Mouse (Mus musculus) embryonic stem cell, embryonic (primary cell): ENCODE results near the gene Fcna.

ENCODE experiments used
- CTCF ChIA-PET, 4 experiments: fragments of 300-600 bp in 2 of 4; fragments of 350-600 bp in 2 of 4; sonication (Branson Sonifier 250); formaldehyde crosslinking; loops; one replicate each; lab custom pipeline; 2022; ENCODE audit warnings: inconsistent platforms in 2 of 4; lab: Charles Lee
- POLR2A ChIA-PET, 4 experiments: fragments of 300-600 bp in 2 of 4; fragments of 350-600 bp in 2 of 4; sonication (Branson Sonifier 250); formaldehyde crosslinking; loops; one replicate each; lab custom pipeline; 2022; ENCODE audit warnings: antibody characterized with exemption in 4 of 4, inconsistent platforms in 1 of 4; lab: Charles Lee

The Fcna gene

GRCm38 (mm10) chr2:25627811-25628210 is at the start of gene Fcna:
TSS of gene Fcna (minus strand) at chr2:25628030.
- ChIA-PET CTCF (interaction anchor here in 3 of 4 experiments (0.5 to 0.9 kb wide), 6 partner anchors 12 to 625 kb away, joined by 3 to 12 read pairs (median 5); no protein-coding TSS in a partner anchor), POLR2A (interaction anchor here in 1 of 4 experiments (1.1 kb wide), 1 partner anchor 25 kb away, joined by 4 read pairs; the partner anchor contains the start of gene Lcn8)

DNA sequence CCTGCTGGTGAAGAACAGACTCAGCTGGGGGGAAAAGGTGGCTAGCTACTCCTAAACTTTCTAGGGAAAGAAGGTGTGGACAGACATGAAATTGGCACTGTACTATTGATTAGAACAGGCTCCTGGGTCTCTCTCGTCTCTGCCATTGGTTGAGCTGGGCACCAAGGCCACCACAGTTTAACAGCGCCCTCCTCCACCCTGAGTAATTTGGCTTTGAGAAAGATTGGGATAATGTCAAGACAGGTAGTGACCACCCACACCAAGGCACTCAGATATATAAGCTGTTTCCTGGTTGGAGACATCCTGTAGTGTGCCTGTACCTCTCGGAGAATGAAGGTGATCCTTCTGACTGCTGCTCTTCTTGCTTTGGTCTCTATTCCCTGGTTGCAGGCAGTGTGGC is 48.7 kb upstream of the Fcna start, which contains the start of gene Lcn6:
Gene Lcn6, plus strand, starts transcription at position 301 of the 400 bp plus-strand sequence.
- CTCF ChIA-PET, result no interaction called here
- POLR2A ChIA-PET, result no interaction called here

DNA sequence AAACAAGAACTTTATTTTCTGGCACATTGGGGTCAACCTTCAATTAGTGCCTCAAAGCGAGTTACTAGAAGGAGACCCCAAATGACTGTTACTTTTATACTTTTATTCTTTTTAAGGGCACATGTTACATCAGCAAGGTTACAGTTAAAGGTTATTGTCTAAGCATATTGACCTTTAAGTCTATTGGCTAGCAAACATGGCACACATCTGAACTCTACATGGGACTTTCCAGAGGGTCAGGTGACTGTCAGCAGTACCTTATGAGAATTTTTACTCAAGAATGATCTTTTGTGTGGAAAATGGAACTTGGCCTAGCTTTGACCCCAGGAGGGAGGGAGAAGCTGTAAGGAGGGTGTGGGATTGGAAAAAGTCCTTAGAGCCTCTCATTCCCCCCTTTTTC is 38.7 kb upstream of the Fcna start:
- POLR2A ChIA-PET, result interaction anchor here in 1 of 4 experiments (0.6 kb wide), 1 partner anchor 116 kb away, joined by 3 read pairs; no protein-coding TSS in a partner anchor
- CTCF ChIA-PET, result interaction anchor here in 1 of 4 experiments (0.6 kb wide), 1 partner anchor 713 kb away, joined by 4 read pairs; no protein-coding TSS in a partner anchor

DNA sequence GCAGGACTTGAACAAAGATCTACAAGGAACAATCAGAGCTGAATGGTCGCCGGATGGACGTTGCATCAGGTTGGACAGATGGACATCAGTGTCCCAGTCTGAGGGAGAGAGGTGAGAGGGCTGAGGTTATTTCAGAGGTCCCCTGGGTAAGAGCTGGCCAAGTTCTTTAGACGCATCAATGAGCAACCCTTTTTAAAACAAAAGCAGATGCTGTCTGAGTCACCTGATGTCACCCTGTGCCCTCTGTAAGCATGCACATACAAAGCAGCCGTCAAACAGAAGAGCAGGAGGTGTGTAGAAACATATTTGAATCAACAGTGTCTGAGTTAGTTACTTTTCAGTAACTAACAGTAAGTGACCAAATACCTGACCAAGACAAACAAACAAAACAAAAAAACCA is 36.3 kb upstream of the Fcna start:
- ChIA-PET CTCF (interaction anchor here in 2 of 4 experiments (0.6 to 2.5 kb wide), 6 partner anchors 30 to 324 kb away, joined by 3 to 5 read pairs (median 4); no protein-coding TSS in a partner anchor), POLR2A (no interaction called here)

- ChIA-PET CTCF (interaction anchor here in 3 of 4 experiments (0.6 to 2.5 kb wide), 8 partner anchors 31 to 324 kb away, joined by 3 to 5 read pairs (median 4); no protein-coding TSS in a partner anchor), POLR2A (no interaction called here)
Observed at GRCm38 (mm10) chr2:25663511-25663910, 35.7 kb upstream of the Fcna start.

GRCm38 (mm10) chr2:25661245-25661970 is 33.6 kb upstream of the Fcna start:
- ChIA-PET POLR2A (no interaction called here), CTCF (interaction anchor here in 1 of 4 experiments (1.1 to 2.5 kb wide), 3 partner anchors 33 to 175 kb away, joined by 3 to 5 read pairs (median 4); no protein-coding TSS in a partner anchor)

DNA sequence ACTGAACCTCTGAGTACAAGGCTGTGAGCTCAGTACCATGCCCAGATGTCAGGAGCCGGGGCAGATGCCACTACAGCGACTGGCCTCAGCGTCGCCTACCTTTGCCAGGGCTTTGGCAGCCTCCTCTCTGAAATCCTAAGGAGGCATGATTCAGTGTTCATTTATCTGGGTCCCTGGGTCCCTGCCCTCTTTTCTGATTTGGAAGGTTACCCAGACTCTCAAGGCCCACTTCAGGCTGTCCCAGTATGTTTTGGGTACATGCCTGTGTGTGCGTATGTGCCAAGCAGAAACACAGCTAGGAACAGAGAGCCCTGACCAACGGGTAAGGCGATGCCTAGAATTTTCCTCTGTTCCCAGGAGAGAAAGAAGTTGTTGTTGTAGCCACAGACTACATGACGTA is 32.4 kb upstream of the Fcna start:
- ChIA-PET CTCF (no interaction called here), POLR2A (no interaction called here)

DNA sequence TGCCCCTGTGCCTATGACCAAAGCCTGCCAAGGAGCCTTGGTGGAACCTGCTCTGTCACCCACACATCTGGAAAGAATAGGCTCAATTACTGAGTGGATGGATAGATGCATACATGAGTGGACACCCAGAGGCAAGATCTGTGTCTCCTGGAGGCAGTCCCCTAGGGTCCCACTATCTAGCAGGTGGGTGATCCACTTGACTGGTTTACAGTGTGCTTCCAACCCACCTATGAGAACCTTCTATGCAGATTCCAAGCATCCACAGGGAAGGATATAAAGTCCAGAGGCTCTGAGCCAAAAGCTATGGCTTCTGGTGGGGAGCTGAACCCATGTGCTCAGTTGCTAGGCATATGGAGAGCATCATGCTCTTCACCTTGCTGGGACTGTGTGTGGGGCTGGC is 29.8 kb upstream of the Fcna start, which contains the start of gene Lcn5:
Gene Lcn5, plus strand, starts transcription at position 301 of the 400 bp plus-strand sequence.
- CTCF ChIA-PET, result interaction anchor here in 1 of 4 experiments (0.6 kb wide), 1 partner anchor 25 kb away, joined by 6 read pairs; no protein-coding TSS in a partner anchor
- POLR2A ChIA-PET, result no interaction called here

GRCm38 (mm10) chr2:25657246-25657645 is 29.4 kb upstream of the Fcna start:
- ChIA-PET CTCF (interaction anchor here in 1 of 4 experiments (0.6 kb wide), 1 partner anchor 24 kb away, joined by 6 read pairs; no protein-coding TSS in a partner anchor), POLR2A (interaction anchor here in 1 of 4 experiments (0.9 kb wide), 1 partner anchor 149 kb away, joined by 3 read pairs; no protein-coding TSS in a partner anchor)

DNA sequence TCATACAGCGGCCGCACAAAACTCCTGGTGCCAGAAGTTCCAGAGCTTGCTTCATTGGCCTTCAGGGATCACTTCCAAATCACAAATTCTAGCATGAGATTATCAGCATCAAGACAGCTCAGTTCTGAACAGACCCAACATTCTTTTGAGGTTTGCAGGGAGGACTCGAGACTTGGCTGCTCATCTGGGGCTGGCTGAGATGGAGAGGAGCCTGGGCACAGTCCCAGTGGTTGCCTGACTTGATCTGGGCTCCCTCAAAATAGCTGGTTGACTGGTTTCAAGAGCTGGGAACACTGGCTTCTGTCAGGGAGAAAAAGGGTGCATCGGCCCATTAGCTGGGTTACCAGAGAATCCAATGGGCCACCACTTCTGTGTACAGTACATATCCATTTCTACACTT is 28.9 kb upstream of the Fcna start:
- CTCF ChIA-PET, result interaction anchor here in 1 of 4 experiments (0.6 kb wide), 1 partner anchor 16 kb away, joined by 3 read pairs; no protein-coding TSS in a partner anchor

GRCm38 (mm10) chr2:25654502-25654901 is 26.7 kb upstream of the Fcna start:
- CTCF ChIA-PET, result no interaction called here
- POLR2A ChIA-PET, result no interaction called here

More for the DNA sequence above, 28.9 kb upstream of the Fcna start:
- POLR2A ChIA-PET, result interaction anchor here in 1 of 4 experiments (0.9 kb wide), 1 partner anchor 150 kb away, joined by 3 read pairs; no protein-coding TSS in a partner anchor

- ChIA-PET CTCF (interaction anchor here in 3 of 4 experiments (0.5 to 1.5 kb wide), 3 partner anchors 31 to 279 kb away, joined by 4 read pairs; partner anchors contain the start of gene Tmem141 (in 1 of the 3)), POLR2A (interaction anchor here in 1 of 4 experiments (0.6 kb wide), 1 partner anchor 25 kb away, joined by 4 read pairs; the partner anchor contains the start of gene Fcna)
Observed at GRCm38 (mm10) chr2:25652902-25653301, 25.1 kb upstream of the Fcna start, which contains the start of gene Lcn8. TSS of gene Lcn8 (plus strand) at chr2:25653120.

DNA sequence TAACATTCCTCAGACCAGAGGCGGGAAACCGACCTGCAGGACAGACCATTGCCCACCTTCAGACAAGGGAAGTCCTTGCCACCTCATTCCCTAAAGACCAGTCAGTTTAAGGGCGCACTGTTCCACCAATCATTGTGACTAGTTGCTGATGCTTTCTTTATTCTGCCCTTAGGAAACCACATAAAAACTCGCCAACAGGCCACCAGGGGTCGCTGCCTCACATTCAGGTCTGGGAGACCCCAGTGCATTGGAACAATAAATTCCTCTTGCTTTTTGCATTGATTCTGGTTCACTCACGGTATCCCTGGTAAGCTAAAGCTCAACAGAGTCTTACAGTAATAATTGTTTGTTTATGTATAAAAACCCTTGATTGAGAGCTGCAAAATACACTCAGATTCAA is 12.1 kb upstream of the Fcna start:
- ChIA-PET CTCF (interaction anchor here (0.6 to 1.1 kb wide), 5 partner anchors 9 to 1312 kb away, joined by 3 to 6 read pairs (median 3); partner anchors contain the start of genes Ajm1 (in 1 of the 4) and Fcna (in 1 of the 4)), POLR2A (interaction anchor here in 1 of 4 experiments (0.6 kb wide), 1 partner anchor 86 kb away, joined by 6 read pairs; no protein-coding TSS in a partner anchor)

DNA sequence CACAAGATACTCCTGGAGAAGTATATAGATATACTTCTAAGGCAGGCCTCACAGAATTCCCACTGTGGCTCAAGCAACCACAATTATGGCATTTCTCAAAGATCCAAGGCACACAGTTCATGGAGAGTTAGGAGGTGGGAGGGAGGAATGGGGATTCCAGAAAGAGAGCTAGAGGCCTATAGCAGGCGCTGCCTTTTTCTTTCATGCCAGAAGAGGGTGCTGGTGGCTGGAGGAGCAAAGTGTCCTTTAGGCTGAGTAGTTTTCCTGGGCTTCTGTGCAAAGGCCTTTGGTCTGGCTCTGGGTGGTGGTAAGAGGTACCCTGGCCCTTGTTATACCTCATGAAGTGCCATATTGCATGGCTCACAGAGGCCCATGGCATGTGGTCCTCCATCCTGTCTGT is 6.2 kb upstream of the Fcna start:
- POLR2A ChIA-PET, result interaction anchor here in 1 of 4 experiments (0.7 kb wide), 1 partner anchor 46 kb away, joined by 3 read pairs; no protein-coding TSS in a partner anchor
- CTCF ChIA-PET, result interaction anchor here in 3 of 4 experiments (0.6 to 1.3 kb wide), 4 partner anchors 12 to 464 kb away, joined by 3 read pairs; partner anchors contain the start of gene Tmem141 (in 1 of the 3)

- POLR2A ChIA-PET, result interaction anchor here in 2 of 4 experiments (0.6 to 0.7 kb wide), 2 partner anchors 46 to 59 kb away, joined by 3 to 5 read pairs; no protein-coding TSS in a partner anchor
- CTCF ChIA-PET, result interaction anchor here in 3 of 4 experiments (0.6 to 1.3 kb wide), 5 partner anchors 12 to 464 kb away, joined by 3 to 6 read pairs (median 3); partner anchors contain the start of genes Lcn5 (in 1 of the 3) and Tmem141 (in 1 of the 3)
Observed at GRCm38 (mm10) chr2:25633616-25634015, 5.8 kb upstream of the Fcna start.

GRCm38 (mm10) chr2:25628738-25629137 is 908 bp upstream of the Fcna start:
- ChIA-PET CTCF (interaction anchor here in 1 of 4 experiments (0.9 to 1.2 kb wide), 2 partner anchors 11 to 37 kb away, joined by 3 read pairs; no protein-coding TSS in a partner anchor), POLR2A (no interaction called here)

DNA sequence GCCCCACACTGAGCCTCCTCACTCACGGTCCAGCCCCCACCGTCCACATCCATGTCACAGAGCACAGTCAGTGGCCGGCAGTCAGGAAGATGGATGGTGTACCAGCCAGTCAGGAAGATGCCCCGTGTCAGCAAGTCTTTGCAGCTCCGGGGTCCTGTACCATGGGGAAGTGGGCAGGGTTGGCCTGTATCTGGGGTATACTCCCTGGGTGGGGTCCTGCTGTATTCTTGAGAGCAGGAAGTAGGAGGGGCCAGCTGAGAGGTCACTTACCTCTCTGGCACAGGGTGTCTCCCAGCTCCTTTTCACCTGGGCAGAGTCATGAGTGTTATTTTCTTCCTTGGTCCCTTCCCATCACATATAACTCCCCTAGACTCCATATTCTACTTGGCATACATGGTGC is 1.8 kb downstream of the Fcna start:
- POLR2A ChIA-PET, result interaction anchor here in 1 of 4 experiments (0.8 kb wide), 1 partner anchor 14 kb away, joined by 4 read pairs; no protein-coding TSS in a partner anchor
- CTCF ChIA-PET, result no interaction called here
